Mouse (Mus musculus): Measurements from ENCODE around the gene ccdc198.
"Not testable (repeated sequence)": the region's sequence is repeated elsewhere in the genome, so short reads cannot be mapped to it uniquely, and the experiment has no call there.

The ccdc198 gene

GRCm38 (mm10) chr14:49245126-49245714 lies at the start of gene ccdc198:
ccdc198 (minus strand) TSS chr14:49245474.
- no peak for DNase-seq (ENCODE audit: low spot score)

GRCm38 (mm10) chr14:49293802-49294449 lies 48.7 kb upstream of the ccdc198 start:
- DNase-seq (ENCODE audit: low spot score), result no peak

GRCm38 (mm10) chr14:49290029-49290745 lies 44.9 kb upstream of the ccdc198 start:
- no peak for DNase-seq (ENCODE audit: low spot score)

GRCm38 (mm10) chr14:49283784-49284655 lies 38.7 kb upstream of the ccdc198 start:
- DNase-seq (ENCODE audit: low spot score), result no peak

GRCm38 (mm10) chr14:49278880-49279279 lies 33.6 kb upstream of the ccdc198 start:
- DNase-seq (ENCODE audit: low spot score), result no peak

GRCm38 (mm10) chr14:49278479-49278878 lies 33.2 kb upstream of the ccdc198 start:
- not testable (repeated sequence) for DNase-seq (ENCODE audit: low spot score)

GRCm38 (mm10) chr14:49277642-49278041 lies 32.4 kb upstream of the ccdc198 start:
- DNase-seq (ENCODE audit: low spot score), result no peak

GRCm38 (mm10) chr14:49275376-49275775 lies 30.1 kb upstream of the ccdc198 start:
- DNase-seq (ENCODE audit: low spot score), result no peak

- no peak for DNase-seq (ENCODE audit: low spot score)
Observed at GRCm38 (mm10) chr14:49265286-49266002, 20.2 kb upstream of the ccdc198 start.

- no peak for DNase-seq (ENCODE audit: low spot score)
Observed at GRCm38 (mm10) chr14:49241522-49241921, 3.8 kb downstream of the ccdc198 start.

GRCm38 (mm10) chr14:49238206-49238605 lies 7.1 kb downstream of the ccdc198 start:
- DNase-seq (ENCODE audit: low spot score), result peak; percentile 55

GRCm38 (mm10) chr14:49234788-49235515 lies 10.3 kb downstream of the ccdc198 start:
- DNase-seq (ENCODE audit: low spot score), result peak; percentile 72

- no peak for DNase-seq (ENCODE audit: low spot score)
Observed at GRCm38 (mm10) chr14:49231845-49232244, 13.4 kb downstream of the ccdc198 start.

GRCm38 (mm10) chr14:49226986-49227385 lies 18.3 kb downstream of the ccdc198 start:
- no peak for DNase-seq (ENCODE audit: low spot score)

GRCm38 (mm10) chr14:49226471-49226870 lies 18.8 kb downstream of the ccdc198 start:
- DNase-seq (ENCODE audit: low spot score), result no peak

GRCm38 (mm10) chr14:49221771-49222170 lies 23.5 kb downstream of the ccdc198 start:
- no peak for DNase-seq (ENCODE audit: low spot score)

GRCm38 (mm10) chr14:49219466-49220022 lies 25.7 kb downstream of the ccdc198 start:
- not testable (repeated sequence) for DNase-seq (ENCODE audit: low spot score)

- DNase-seq (ENCODE audit: low spot score), result no peak
Observed at GRCm38 (mm10) chr14:49218677-49219076, 26.6 kb downstream of the ccdc198 start.

- not testable (repeated sequence) for DNase-seq (ENCODE audit: low spot score)
Observed at GRCm38 (mm10) chr14:49210215-49210614, 35.1 kb downstream of the ccdc198 start.

GRCm38 (mm10) chr14:49201073-49201778 lies 44.0 kb downstream of the ccdc198 start:
- no peak for DNase-seq (ENCODE audit: low spot score)

Data from adipocyte (in vitro differentiated cells).